Mouse (Mus musculus) heart, postnatal 14 days (tissue): ENCODE measurements around the gene Slc20a1. TPM values are rescaled to one million over a fixed set of nuclear protein-coding genes. Genes with fewer than 3 reads are reported as not detected.

ENCODE experiments used
- DNase-seq, 2 experiments: peaks; one replicate each; pipeline ENCODE4 v3.0.0; 2021 to 2022
- intact Hi-C: fragments of 180-260 bp; cut with DNase I; formaldehyde crosslinking; loops from one replicate; pipeline ENCODE4 v1.15.1; 2025
- long read RNA-seq, 2 experiments: library from polyadenylated mRNA; stranded (forward); transcript quantifications; one replicate each; pipeline ENCODE4 v2.0.0; 2021
- total RNA-seq, 2 experiments: library from RNA; stranded (reverse); gene quantifications; 2 replicates each; pipeline ENCODE4 v1.2.3; 2021

The Slc20a1 gene
- 10 to 100 TPM; 14.0 to 16.8 TPM for total RNA-seq
- long read RNA-seq, experiment 1, partial matches to known transcripts, result 1 of 5 reads
- long read RNA-seq, experiment 1, other reads (novel, unspliced or antisense), result 2 of 5 reads
- long read RNA-seq, experiment 2, partial matches to known transcripts, result 4 of 5 reads
- long read RNA-seq, experiment 2, other reads (novel, unspliced or antisense), result 0 of 5 reads

DNA sequence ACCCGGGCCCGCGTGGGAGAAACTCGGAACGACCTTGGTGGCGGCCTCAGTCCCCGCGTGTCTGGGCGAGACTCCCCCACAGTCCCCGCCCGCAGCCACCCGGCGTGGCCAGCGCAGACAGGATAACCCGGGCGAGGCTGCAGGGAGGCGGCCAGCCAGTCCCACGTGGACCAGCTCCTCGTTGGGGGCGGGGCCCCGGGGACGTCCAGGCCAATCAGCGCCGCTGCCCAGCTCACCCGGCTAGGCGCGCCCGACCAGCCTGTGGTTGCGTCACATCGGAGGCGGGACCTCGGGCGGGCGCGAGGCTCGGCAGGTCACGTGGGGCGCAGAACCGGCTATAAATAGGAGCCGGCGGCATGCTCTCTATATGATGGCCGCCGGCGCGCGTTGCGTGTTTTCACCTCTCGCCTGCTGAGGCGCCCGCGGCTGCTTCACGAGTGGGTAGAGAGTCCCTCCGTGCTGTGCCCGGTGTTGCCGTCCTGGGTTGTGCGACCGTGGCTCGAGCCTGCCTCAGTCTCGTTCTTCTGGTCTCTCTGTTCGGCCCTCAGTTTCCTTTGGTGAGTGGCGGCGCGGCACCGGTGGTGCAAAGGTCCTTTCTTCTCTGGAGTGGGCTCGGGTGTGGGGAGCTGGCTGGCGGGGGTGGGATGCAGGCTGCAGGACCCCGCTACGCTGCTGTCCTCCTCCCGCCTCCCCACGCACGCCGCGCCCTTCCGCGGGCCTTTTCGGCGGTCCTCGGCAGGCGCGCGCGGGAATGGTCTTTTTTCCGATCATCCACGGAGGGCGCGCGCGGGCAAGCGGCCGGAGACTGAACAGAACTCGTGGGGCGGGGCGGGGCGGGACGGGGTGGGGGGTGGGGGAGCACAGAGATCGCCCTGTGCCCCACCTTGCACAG is at the start of gene Slc20a1:
Gene Slc20a1, plus strand, starts transcription at position 329 of the 892 bp plus-strand sequence.
- intact Hi-C loops, result loop anchor here (2.0 kb wide), 2 partner anchors 24 to 68 kb away; no protein-coding TSS in a partner anchor
- DNase-seq, result peak; percentile 100

DNA sequence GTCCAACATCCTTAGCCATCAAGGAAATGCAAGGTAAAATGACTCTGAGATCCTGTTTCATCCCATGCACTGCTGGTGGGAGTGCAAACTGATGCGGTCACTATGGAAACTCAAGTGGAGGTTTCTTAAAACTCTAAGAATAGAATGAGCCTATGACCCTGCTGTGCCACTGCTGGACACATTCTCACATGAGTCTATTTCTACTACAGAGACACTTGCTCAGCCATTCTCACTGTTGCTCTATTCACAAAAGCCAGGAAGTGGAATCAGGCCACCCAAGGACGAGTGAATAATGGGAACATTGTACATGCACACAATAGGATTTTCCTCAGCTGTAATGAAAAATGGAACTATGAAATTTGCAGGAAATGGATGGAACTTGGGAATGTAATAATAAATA is 49.7 kb upstream of the Slc20a1 start:
- no peak for DNase-seq
- intact Hi-C loops, result no loop called here

DNA sequence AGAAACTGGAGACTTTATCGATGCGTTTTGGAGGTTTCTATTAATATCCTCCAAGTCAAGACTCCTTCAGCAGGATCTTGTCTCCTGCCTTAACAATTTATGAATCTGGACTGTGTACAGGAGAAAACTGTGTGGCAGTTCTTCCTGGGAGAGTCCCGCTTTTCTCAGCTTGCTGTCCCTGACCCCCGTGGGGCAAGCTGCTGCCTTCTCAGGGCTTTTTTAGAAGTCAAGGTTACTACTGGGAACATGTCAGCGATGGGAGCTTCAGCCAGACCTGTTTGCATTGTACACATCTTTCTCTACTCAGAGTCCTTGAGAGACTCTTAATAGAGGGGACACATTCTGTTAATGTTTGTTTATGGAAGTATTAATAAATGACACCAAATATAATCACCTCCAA is 48.2 kb upstream of the Slc20a1 start:
- no peak for DNase-seq
- intact Hi-C loops, result no loop called here

DNA sequence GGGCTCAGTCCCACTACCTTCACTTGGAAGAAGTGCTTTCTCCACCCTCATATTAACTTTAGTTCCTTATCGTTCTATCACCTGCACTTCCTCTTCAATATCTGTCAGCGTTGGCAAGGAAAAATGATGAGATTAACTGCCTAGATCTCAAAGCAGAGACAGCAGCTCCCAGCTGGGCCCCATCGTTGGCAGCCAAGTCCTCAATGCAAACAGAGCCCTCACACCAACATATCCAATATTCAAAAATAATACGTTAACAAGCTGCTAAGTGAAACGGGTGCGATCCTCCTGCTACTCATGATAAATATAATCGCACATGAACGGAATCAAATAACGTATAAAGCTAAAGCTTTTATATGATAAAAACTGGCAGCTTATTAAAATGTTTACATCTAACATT is 47.5 kb upstream of the Slc20a1 start:
- DNase-seq, result no peak
- intact Hi-C loops, result no loop called here

DNA sequence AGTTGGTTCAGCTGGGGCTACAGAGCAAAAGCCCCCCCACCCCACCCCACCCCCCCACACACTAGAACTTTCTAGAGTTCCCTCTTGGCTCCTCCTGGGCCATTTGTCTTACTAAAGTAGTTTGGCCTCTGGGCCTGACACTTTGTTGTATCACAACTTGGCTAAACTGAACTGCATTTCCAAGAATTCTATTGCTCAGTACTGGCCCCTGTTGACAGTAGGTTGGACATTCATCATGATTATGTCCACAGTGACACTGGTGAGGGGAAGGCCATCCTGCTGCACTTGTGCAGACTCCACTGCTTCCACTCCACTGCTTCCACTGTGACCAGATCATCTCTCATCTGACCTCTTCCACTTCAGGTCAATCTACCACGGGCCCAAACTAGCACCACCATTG is 45.8 kb upstream of the Slc20a1 start:
- intact Hi-C loops, result no loop called here

DNA sequence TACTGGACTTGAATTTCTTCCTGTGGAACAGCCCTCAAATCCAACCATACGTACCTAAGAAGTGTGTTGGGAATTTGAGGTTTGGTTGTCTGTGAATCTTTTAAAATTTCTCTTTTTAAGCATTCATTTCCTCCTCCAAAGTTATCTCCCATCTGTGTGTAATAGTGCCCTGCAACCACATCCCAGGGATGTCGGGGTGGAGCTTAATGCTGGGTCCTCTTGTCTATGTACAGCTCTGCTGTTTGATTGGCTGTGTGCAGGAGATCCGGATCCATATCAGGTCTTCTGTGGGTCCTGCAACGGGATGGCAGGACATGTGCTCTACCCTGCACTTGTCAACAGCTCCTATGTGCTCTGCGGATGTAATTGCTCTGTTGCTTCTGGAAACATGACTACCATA is 33.7 kb upstream of the Slc20a1 start:
- DNase-seq, result no peak
- intact Hi-C loops, result no loop called here

More for the DNA sequence above, 45.8 kb upstream of the Slc20a1 start:
- no peak for DNase-seq

DNA sequence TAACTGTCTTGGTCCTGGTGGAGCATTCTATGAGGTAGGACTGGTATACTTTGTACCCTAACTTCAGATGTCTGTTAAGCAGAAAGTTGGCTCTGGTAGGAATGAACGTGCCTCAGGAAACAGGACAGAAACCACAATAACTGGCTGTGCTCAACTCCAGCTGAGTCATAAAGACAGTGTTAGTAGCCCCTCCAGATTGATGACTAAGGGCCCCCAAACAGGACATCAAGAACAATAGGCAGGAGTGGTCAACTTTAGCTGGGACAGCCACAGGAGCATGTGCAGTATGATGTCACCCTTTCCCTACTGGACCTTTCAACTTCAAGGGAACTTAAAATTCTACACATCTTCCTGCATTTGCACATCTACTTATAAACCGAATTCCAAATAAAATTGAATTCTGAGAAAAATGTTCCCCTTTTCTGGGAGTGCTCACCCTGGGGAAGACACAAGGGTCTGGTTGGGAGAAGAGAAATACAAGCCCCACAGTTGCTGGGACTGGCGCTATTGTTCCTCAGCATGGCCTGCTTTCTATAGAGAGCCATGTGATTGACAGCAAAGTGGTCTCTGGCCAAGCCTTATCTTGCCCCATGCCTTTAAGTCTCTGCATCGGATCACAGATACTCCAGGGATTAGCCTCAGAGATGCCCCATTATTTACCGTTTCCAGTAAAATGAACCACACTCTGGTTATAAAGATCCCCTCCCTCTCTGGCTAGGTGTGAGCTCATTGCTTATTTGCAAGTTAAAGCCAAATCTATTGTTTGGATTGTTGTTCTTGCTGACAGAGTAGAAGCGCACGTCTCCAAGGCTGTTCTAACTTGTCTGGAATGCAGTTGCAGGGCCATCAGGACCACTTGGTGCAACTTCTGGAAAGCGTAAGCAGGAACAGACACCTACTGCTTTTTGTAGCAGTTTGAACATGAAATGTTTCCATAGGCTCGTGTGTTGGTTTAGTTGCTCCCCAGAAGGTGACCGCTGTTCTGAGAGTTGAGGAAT is 31.8 kb upstream of the Slc20a1 start:
- intact Hi-C loops, result no loop called here
- no peak for DNase-seq

DNA sequence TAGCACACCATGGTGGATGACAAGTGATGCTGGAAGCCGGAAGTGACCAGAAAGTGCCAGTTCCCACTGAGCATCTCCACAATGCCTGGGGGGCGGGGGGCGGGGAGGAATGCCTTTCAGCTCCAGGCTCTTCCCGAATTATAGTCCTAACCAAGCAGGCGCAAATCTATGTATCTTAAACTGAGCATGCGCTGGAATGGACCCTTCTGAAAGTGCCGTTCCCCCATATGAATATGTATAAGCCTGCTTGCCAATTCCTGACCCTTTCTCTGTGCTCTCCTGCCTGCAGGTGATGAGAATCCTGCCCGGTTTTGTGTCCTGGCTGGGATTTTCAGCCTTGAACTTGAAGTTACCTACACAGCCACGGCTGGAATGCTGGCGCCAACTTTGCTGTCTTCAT is 25.2 kb upstream of the Slc20a1 start:
- no peak for DNase-seq
- intact Hi-C loops, result loop anchor here (5.0 to 10.0 kb wide), 2 partner anchors 226 to 231 kb away; no protein-coding TSS in a partner anchor

DNA sequence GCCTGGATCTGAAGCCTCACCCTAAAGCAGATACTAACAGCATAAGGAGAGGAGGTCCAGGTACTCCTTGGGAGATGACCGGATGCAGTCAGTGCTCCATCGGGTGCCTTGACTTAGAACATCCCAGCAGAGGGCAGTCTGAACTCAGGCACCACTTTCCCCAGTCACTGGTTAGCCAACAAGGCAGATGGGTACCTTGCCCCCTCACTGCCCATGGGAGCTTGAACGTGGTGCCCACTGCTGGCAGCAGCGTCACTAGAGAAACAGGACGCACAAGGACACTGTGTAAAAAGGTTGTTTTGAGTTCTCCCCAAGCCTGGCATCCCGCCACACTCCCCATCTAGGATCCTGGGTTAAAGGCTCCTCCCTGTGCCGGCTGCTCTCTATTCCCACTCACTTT is 24.1 kb upstream of the Slc20a1 start:
- intact Hi-C loops, result loop anchor here (1.0 to 10.0 kb wide), 4 partner anchors 24 to 230 kb away; partner anchors contain the start of gene Slc20a1
- peak; percentile 64 to 69 for DNase-seq

DNA sequence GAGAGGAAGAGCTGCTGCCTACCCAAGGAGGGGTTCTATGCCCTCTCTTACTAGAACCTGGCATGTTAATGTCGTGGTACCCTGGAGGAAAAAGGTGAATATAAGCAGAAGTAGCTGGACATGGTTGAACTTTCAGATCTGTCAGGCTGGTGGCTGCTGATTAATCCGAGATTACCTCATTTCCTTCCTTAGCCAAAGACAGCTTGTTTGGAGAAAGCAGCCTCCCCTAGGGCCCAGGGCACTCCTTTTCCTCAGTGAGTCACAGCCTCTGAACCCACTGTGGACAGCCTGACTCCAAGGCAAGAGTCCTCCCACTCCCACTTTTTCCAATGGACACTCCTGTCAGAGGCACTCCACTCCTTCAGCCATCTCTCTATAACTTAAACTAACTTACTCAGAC is 22.9 kb upstream of the Slc20a1 start:
- peak in 1 of 2 experiments; percentile 17 for DNase-seq
- intact Hi-C loops, result loop anchor here (2.0 to 10.0 kb wide), 2 partner anchors 23 to 229 kb away; partner anchors contain the start of gene Slc20a1

DNA sequence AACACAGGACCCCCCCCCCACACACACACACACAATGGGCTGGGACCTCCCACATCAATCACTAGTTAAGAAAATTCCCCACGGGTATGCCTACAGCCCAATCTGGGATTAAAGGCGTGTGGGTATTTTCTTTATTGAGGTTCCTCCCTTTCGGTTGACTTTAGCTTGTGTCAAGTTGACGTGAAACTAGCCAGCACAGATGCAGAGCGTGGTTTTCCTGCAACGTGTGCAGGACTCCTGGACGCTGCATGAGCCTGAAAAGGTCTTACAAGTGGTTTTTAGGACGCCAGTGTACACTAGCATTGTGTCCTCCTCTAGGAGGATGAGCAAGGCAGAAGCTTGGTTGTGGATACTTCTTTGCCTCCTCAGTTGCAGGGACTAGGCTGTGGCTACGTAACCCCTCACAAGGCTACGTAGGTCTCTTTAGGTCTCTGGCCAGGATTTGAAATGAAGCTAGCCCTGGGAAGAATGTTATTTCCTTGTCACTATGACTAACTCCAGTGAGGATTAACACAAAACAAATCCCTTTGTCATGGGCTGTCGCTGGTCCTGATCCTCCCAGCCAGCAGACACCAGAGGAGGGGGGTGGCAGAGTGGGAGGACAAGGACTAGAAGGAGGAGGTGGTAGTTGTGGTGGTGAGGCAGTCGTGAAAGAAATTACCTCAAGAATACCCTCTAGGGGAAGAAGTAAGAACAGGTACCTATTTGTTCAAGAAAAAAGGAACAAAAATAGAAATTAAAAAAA is 21.7 kb upstream of the Slc20a1 start:
- DNase-seq, result no peak
- intact Hi-C loops, result loop anchor here (10.0 kb wide), 1 partner anchor 228 kb away; no protein-coding TSS in a partner anchor

DNA sequence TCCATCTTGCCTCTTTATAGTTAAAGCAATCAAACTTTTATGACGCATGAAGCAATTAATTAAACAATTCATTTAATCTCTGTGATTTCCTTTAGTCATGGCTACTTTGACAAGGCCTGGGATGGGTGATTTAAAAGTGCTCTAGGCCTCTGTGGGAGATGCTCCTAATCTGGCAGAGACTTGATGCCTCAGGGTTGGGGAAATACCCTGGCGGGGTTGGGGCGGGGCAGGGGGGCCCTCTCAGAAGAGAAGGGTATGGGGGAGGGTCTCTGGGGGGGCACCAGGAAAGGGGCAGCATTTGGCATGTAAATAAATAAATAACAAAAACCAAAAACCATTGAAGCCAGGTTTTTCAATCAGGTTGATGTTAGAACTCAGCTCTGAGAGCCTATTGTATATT is 20.9 kb upstream of the Slc20a1 start:
- intact Hi-C loops, result loop anchor here (10.0 kb wide), 1 partner anchor 227 kb away; no protein-coding TSS in a partner anchor
- DNase-seq, result no peak

DNA sequence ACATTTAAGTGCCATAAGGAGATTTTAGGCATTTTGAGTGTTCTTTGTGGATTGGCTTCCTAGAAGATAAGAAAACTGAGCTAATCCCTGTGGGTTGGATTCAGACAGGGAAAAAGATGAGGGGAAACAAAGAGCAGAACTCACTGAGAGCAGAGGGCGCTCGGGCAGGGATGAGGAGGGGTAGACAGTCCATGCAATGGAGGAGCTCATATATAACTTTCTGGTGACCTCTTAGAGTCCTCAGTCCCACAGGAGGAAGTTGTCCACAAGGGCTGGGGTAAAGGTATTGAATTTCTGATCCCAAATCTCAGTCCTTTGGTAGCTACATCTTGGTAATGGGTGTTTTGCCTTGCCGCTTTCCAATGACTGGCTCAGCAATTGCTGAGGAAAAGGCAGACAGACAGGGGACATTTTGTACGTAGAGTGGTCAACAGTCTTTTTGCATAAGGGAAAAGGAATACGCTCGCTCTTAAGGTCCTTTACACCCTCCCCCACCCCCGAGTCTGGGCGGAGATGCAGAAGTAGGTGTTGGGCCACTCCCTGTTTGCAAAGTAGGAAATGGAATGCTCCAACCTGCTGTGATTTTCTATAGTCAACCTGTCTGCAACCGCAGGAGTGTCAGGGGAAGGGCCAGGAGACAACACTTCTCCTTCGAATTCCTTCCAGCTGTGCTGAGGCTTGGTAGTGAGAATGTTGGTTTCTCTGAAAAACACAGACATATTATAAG is 20.2 kb upstream of the Slc20a1 start:
- DNase-seq, result no peak

DNA sequence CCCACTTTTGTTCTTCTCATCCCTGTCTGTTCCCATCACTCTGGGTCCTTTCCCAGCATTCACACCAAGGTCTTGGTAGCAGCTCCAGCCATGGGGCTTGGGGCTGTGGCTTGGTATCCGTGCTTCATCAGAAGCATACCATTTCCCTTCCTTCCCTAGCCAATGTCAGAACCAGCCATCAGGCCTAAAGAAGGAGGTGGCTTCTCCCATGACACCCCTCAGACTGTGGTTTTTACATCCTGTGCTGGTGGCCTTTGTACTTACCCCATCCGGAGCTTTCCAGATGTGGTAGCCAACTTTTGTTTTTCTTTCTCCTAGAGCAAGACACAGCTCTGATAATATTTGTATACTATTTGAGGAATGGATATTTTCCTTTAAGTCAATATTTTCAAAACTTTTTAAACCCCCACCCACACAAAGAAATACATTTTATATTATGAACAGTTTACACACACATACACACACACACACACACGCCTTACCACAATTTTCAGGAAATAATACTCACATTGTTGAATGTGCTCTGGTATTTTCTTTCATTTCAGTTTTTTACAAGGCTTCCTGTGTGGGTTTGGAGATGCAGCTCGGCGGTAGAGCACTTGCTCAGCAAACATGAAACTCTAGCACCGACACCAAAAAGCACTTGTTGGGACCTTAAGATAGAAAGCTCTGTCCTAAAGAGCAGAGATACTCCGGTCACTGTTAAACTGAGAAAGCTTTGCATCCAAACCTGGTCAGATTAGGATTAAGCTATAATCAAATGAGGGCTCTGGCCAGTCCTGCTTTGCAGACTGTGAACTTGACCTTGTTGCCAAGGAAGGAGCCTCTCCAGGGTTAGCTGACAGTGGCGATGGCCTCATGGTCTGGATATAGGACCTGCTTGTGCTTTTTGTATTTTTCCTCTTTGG is 18.4 kb upstream of the Slc20a1 start:
- intact Hi-C loops, result loop anchor here (1.0 to 10.0 kb wide), 2 partner anchors 11 to 225 kb away; no protein-coding TSS in a partner anchor
- DNase-seq, result no peak

More for the DNA sequence above, 20.2 kb upstream of the Slc20a1 start:
- intact Hi-C loops, result loop anchor here (10.0 kb wide), 1 partner anchor 226 kb away; no protein-coding TSS in a partner anchor

DNA sequence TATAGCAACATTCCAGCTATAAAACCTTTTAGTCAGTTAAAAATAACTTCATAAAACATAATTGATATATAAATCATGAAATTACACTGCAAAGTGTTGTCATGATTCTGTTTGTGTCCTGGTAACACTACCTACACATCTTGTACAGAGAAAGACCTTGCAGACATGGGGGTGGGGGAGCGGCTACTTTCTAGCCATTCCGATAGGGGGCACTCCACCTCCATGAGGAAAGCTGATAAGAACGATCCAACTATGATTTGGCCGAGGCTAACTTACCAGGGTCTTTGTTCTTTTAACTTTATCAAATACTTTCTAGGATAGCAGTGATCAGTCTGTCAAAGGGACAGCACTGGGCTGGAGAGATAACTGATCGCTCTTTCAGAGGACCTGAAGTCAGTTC is 17.1 kb upstream of the Slc20a1 start:
- intact Hi-C loops, result no loop called here
- DNase-seq, result no peak

DNA sequence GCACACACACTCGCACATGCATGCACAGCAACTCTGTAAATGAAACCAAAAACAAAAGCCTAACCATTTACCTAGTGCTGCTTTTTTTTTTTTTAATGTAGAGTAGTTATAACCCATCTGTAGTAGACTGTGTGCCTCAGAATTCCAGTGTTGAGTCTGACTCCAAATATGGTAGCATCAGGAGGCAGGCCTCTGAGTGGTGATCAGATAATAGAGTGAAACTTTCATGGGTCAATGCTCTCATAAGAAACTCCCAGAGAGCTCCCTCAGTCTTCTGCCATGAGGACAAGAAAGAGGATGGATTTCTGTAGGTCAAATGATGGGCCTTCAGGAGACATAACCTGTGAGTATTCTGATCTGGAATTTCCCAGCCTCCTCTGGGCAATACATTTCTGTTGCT is 16.2 kb upstream of the Slc20a1 start:
- no peak for DNase-seq
- intact Hi-C loops, result no loop called here

DNA sequence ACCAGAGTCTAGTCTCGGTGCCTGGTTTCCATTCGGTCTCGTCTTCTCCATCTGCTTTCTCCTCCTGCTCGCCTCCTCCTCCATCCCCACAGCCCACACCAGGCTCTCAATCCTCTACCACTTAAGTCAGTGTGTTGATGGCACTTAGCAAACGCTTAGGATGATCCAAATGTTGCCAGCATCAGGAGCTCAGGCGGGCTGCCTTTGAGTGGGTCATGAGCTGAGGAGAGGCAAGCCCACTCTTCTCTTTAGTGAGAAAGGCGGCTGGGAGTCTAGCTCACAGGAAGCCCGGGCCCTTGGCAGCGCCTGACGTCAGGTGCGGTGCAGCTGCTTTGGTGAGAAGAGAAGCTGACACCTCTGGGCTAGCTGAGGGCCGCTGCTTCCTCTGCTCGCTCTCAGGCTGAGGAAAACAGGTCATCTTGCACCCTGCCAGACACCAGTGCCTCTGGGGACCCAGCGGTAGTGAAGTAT is 15.0 kb upstream of the Slc20a1 start:
- DNase-seq, result no peak
- intact Hi-C loops, result no loop called here

DNA sequence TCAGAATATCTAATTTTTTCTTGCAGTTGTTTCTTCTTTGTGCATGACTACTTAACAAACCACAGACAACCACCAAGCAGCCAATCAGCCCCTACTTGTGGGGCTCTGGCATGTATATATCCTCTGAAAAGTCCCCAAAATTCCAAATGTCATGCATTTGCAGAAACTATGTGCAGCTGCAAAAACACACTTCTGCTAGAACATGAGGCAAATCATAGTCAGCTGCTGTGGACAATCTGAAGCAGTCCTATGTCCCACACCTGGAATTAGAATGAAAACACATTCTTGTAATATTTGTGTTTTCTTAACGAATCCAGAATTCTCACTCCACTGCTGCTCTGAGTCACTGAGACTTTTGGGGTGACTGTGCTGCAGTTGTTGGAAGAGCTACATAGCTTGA is 13.7 kb upstream of the Slc20a1 start:
- no peak for DNase-seq
- intact Hi-C loops, result no loop called here
